Mouse (Mus musculus) CH12.LX (cell line): ENCODE measurements around the gene Kalrn.

Experiments
- BHLHE40 ChIP-seq: IDR thresholded peaks from 2 replicates; pipeline ENCODE4 v1.6.1; 2011; ENCODE audit warnings: mild to moderate bottlenecking, low read depth, low read length, improper control_type of control experiment
- CHD1 ChIP-seq: IDR thresholded peaks from 2 replicates; pipeline ENCODE4 v1.6.1; 2012; ENCODE audit warnings: low read depth, low read length, improper control_type of control experiment, inconsistent platforms
- CHD2 ChIP-seq: IDR thresholded peaks from 2 replicates; pipeline ENCODE4 v1.6.1; 2011; ENCODE audit warnings: low read length, improper control_type of control experiment
- CTCF ChIP-seq, 2 experiments: IDR thresholded peaks in 1 of 2; conservative IDR thresholded peaks in 1 of 2; 2 replicates each; pipeline ENCODE4 v1.5.1; 2011 to 2012; ENCODE audit warnings: low read depth in 2 of 2, low read length in 2 of 2, improper control_type of control experiment in 1 of 2, inconsistent platforms in 1 of 2, mild to moderate bottlenecking in 1 of 2, moderate library complexity in 1 of 2
- EP300 ChIP-seq: IDR thresholded peaks from 2 replicates; pipeline ENCODE4 v1.6.1; 2011; ENCODE audit warnings: low read length, improper control_type of control experiment
- JUND ChIP-seq: conservative IDR thresholded peaks from 2 replicates; pipeline ENCODE4 v1.6.1; 2011; ENCODE audit warnings: low read depth, low read length, improper control_type of control experiment
- KAT2A ChIP-seq: IDR thresholded peaks from 2 replicates; pipeline ENCODE4 v1.6.1; 2012; ENCODE audit warnings: low read length, improper control_type of control experiment, inconsistent platforms; ENCODE audit not compliant: insufficient replicate concordance
- MAX ChIP-seq: IDR thresholded peaks from 2 replicates; pipeline ENCODE4 v1.6.1; 2011; ENCODE audit warnings: low read length, improper control_type of control experiment
- MAZ ChIP-seq: IDR thresholded peaks from 2 replicates; pipeline ENCODE4 v1.6.1; 2012; ENCODE audit warnings: low read depth, mild to moderate bottlenecking, inconsistent platforms, low read length, improper control_type of control experiment, moderate library complexity
- MXI1 ChIP-seq: IDR thresholded peaks from 2 replicates; pipeline ENCODE4 v1.6.1; 2011; ENCODE audit warnings: mild to moderate bottlenecking, low read depth, low read length, improper control_type of control experiment
- POLR2A ChIP-seq: IDR thresholded peaks from 2 replicates; pipeline ENCODE4 v1.6.1; 2011; ENCODE audit warnings: low read depth, mild to moderate bottlenecking, improper control_type of control experiment, low read length
- RCOR1 ChIP-seq: conservative IDR thresholded peaks from 2 replicates; pipeline ENCODE4 v1.6.1; 2012; ENCODE audit warnings: low read depth, mild to moderate bottlenecking, inconsistent platforms, low read length, improper control_type of control experiment
- SIN3A ChIP-seq: IDR thresholded peaks from 2 replicates; pipeline ENCODE4 v1.6.1; 2012; ENCODE audit warnings: low read length, improper control_type of control experiment, inconsistent platforms
- ZMIZ1 ChIP-seq: IDR thresholded peaks from 2 replicates; pipeline ENCODE4 v1.6.1; 2012; ENCODE audit warnings: low read depth, mild to moderate bottlenecking, inconsistent platforms, low read length, improper control_type of control experiment

DNA sequence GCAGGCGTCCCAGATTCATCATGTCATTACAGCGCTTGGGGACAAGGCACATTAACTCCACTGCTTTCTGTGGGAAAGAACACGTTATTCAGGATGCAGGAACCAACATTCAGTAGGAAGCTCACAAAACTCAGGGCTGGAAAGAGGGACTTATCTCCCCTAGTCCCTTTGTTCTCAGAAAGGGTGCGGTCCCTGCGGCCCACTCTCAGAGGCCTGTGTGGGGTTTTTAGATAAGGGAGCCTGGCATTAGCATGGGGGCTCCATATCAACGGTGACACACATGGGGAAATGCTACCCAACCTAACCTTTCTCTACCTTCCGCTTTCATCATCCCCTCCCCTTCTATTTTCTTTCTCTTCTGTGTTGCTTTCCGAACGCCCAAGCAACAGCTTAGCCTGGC lies 541.8 kb downstream of the Kalrn start:
- TF ChIP-seq BHLHE40 (no peak), MAX (no peak), CTCF (conservative IDR thresholded peaks at IDR 0.05 in 1 of 2, IDR thresholded peaks at IDR 0.05 in 1 of 2; ENCODE audit: low read depth in 2 of 2, low read length in 2 of 2) (no peak), MXI1 (no peak), MAZ (no peak), EP300 (no peak), POLR2A (no peak), CHD2 (no peak), ZMIZ1 (no peak), KAT2A (no peak), CHD1 (no peak), RCOR1 (no peak), SIN3A (no peak), JUND (no peak)
